Mouse (Mus musculus) midbrain, embryonic 14.5 days (tissue): ENCODE measurements at regions not wholly inside any gene's neighbourhood (a gene's known extent, or its start where the extent isn't known, plus 50 kb on each side); places are given as distances from the start of the nearest gene placed in this dataset.

Source experiments
- ATAC-seq: fragments of 200-750 bp; cut with Nextera tagmentation; 2 replicates; pipeline ENCODE4 v1.8.0; 2017; ENCODE audit warnings: moderate number of reproducible peaks, moderate library complexity; ENCODE audit not compliant: low FRiP score, low TSS enrichment
- DNase-seq: peaks from one replicate; pipeline ENCODE4 v3.0.0-alpha.2; 2015
- H3K27ac ChIP-seq: fragments of 300-500 bp; sonication (generic); replicated peaks from 2 replicates; pipeline ENCODE4 v1.5.1; 2014; ENCODE audit warnings: mild to moderate bottlenecking, low read depth, low read length, moderate library complexity
- H3K27me3 ChIP-seq: fragments of 300-500 bp; sonication (generic); 2 replicates; pipeline ENCODE4 v1.6.1; 2014; ENCODE audit warnings: low read length, control low read depth, mixed read lengths; ENCODE audit not compliant: control insufficient read depth, insufficient read depth
- H3K36me3 ChIP-seq: fragments of 300-500 bp; sonication (generic); 2 replicates; pipeline ENCODE4 v1.6.1; 2014; ENCODE audit warnings: low read length, control low read depth; ENCODE audit not compliant: control insufficient read depth, insufficient read depth
- H3K4me1 ChIP-seq: fragments of 300-500 bp; sonication (generic); 2 replicates; pipeline ENCODE4 v1.6.1; 2014; ENCODE audit warnings: mild to moderate bottlenecking, antibody characterized with exemption, low read length, control low read depth; ENCODE audit not compliant: control insufficient read depth, insufficient read depth
- H3K4me2 ChIP-seq: fragments of 300-500 bp; sonication (generic); 2 replicates; pipeline ENCODE4 v1.6.1; 2014; ENCODE audit warnings: mild to moderate bottlenecking, low read length, moderate library complexity
- H3K4me3 ChIP-seq: fragments of 300-500 bp; sonication (generic); replicated peaks from 2 replicates; pipeline ENCODE4 v1.5.1; 2014; ENCODE audit warnings: low read depth, low read length
- H3K9ac ChIP-seq: fragments of 300-500 bp; sonication (generic); replicated peaks from 2 replicates; pipeline ENCODE4 v1.6.1; 2014; ENCODE audit warnings: mild to moderate bottlenecking, low read length, moderate library complexity
- H3K9me3 ChIP-seq: fragments of 300-500 bp; sonication (generic); 2 replicates; pipeline ENCODE4 v1.6.1; 2016; ENCODE audit warnings: low read length, control low read depth, mixed read lengths; ENCODE audit not compliant: control insufficient read depth
- WGBS: fragments of 180-500 bp; shearing (Covaris S2); extraction: QIAGEN DNeasy Blood & Tissue Kit; methylation state at CpG from one replicate; pipeline ENCODE4 v1.1.7; 2014; 5-methylcytosine and 5-hydroxymethylcytosine counted together

DNA sequence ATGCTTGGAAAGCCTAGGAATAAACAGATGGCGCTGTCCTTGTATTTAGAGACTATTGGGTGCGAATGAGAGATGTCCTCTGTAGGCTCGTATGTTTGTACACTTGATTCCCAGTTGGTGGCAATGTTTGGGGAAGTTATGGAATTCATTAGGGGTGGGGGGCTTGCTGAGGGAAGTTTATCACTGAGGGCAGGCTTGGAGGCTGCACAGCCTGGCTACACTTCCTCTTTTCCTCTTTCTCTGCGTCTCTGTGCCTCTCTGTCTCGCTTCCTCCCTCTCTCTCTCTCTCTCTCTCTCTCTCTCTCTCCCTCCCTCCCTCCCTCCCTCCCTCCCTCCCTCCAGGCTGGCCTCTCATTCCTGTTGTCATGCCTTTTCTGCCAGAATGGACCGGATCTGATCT is 104.2 kb upstream of the Arid2 start:
- peaks cover 2% of the 10 kb centered on the region; the same call in 1 of the 2 replicates for H3K4me1 ChIP-seq
- ATAC-seq (no peak), DNase-seq (no peak)
- no peak overlapping the region for H3K9ac ChIP-seq
- H3K4me2 ChIP-seq = no peak overlapping the region
- no peaks in the 10 kb centered on the region for H3K36me3 ChIP-seq
- H3K9me3 ChIP-seq = no peaks in the 10 kb centered on the region
- no peaks in the 10 kb centered on the region for H3K27me3 ChIP-seq
- WGBS = 80% methylated on average over 6 of the region's 6 CpGs
- H3K4me3 ChIP-seq = no peak overlapping the region
- no peak overlapping the region for H3K27ac ChIP-seq

DNA sequence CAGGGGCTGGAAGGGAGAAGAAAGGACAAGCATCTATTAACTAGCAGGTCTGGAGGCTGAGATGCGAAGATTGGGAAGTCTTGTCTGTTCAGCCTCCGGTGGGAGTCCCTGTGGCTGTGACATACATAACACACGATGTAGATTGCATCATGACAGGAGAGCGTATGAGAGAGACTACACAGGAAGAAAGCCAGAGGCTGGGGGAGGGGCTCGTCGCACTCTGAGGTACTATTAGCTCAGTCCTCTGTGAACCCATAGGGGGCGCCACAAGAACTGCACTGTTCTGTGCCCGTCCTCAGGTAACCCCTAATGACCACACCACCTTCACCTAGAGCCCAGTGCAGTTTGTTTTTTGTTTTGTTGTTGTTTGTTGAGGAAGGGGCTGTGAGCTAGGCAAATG is 102.7 kb upstream of the Arid2 start:
- no peak overlapping the region for H3K4me3 ChIP-seq
- H3K9ac ChIP-seq = no peak overlapping the region
- 74% methylated on average over 8 of the region's 8 CpGs for WGBS
- H3K27ac ChIP-seq = no peak overlapping the region
- H3K27me3 ChIP-seq = no peaks in the 10 kb centered on the region
- no peak for DNase-seq
- no peak for ATAC-seq
- H3K4me1 ChIP-seq = no peaks in the 10 kb centered on the region
- no peaks in the 10 kb centered on the region for H3K36me3 ChIP-seq
- H3K4me2 ChIP-seq = no peak overlapping the region
- no peaks in the 10 kb centered on the region for H3K9me3 ChIP-seq

DNA sequence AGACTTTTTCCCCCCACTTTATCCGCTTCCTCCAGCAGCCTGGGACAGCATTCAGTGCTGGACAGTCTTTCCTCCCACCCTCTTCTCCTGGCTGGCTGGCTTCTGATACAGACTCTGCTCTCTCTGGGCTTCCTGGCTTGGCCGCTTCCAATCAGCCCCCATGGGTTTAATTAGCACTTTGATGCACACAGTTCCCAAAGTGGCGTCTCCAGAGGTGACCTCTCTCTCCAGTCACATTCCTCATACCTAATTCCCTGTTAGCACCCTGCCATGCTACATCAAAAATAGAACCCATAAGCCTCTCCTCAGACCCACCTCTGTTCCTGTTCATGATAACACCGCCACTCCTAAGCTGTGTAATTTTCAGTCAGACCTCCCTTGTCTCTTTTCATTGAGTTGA is 101.9 kb upstream of the Arid2 start:
- H3K9me3 ChIP-seq = no peaks in the 10 kb centered on the region
- H3K4me3 ChIP-seq = no peak overlapping the region
- H3K9ac ChIP-seq = no peak overlapping the region
- H3K4me1 ChIP-seq = no peaks in the 10 kb centered on the region
- no peak overlapping the region for H3K27ac ChIP-seq
- H3K27me3 ChIP-seq = no peaks in the 10 kb centered on the region
- 36% methylated on average over 4 of the region's 4 CpGs for WGBS
- no peak for ATAC-seq
- no peak for DNase-seq
- H3K36me3 ChIP-seq = no peaks in the 10 kb centered on the region
- H3K4me2 ChIP-seq = no peak overlapping the region

DNA sequence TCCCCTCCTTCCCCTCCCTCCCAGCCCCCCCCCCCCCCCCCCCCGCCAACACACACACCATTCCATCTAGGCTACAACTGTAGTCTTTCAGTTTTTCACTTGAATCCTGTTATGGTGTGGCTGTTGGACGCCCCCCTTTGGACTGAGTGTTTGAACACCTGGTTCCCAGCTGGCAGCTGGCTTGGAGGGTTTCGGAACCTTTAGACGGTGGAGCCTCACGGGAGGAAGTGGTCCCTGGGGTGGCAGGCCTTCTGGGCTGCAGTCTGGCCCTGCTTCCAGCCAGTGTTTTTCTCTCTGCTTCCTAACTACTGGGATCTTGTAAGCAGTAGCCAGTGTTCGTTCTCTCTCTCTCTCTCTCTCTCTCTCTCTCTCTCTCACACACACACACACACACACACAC is 101.4 kb upstream of the Arid2 start:
- DNase-seq (no peak), ATAC-seq (no peak)
- Histone ChIP-seq H3K9ac (no peak overlapping the region), H3K4me3 (no peak overlapping the region), H3K27ac (no peak overlapping the region), H3K4me1 (no peaks in the 10 kb centered on the region), H3K4me2 (no peak overlapping the region), H3K9me3 (no peaks in the 10 kb centered on the region), H3K36me3 (no peaks in the 10 kb centered on the region), H3K27me3 (no peaks in the 10 kb centered on the region)
- WGBS = 40% methylated on average over 5 of the region's 6 CpGs

DNA sequence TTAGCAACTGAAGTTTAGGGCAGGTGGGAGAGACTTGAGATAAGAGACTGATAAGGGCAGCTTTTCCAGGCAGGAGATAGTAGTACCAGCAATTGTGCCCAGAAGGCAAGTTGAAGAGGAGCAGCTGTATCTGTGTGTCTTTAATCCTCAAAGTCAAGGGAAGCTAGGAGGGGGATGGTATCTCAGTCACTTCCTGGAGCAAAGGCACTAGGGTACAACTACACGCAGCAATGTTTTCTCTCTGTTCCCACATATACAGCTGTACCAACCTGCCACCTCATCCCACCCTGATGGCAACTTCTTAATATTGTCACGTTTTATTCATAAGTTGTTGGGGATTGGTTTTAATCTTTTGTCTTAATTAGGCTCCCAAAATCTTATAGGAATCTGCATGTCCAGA is 97.8 kb upstream of the Arid2 start:
- no peaks in the 10 kb centered on the region for H3K36me3 ChIP-seq
- H3K4me1 ChIP-seq = no peaks in the 10 kb centered on the region
- H3K27ac ChIP-seq = no peak overlapping the region
- no peak overlapping the region for H3K4me2 ChIP-seq
- no peak for DNase-seq
- no peaks in the 10 kb centered on the region for H3K27me3 ChIP-seq
- H3K9me3 ChIP-seq = no peaks in the 10 kb centered on the region
- no peak for ATAC-seq
- 80% methylated on average over 2 of the region's 2 CpGs for WGBS
- no peak overlapping the region for H3K4me3 ChIP-seq
- no peak overlapping the region for H3K9ac ChIP-seq

DNA sequence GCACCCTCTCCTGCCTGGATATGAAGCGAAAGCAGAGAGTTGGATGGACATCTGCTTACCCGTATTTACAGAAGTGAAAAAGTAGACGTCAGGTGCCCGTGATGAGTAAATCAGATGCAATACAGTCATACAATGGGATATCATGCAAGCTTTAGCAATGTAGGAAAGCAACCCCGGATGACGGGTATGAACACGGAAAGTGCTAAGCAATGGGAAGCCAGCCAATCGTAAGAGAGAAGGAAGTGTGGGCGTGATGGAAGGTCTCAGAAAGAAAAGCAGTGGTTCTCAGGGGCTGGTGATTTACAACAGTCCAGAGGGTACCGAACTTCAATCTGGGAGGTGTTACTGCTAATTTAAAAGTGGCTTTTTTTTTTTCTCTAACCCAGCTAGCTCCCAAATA is 89.9 kb upstream of the Arid2 start:
- Histone ChIP-seq H3K27ac (no peak overlapping the region), H3K9me3 (no peaks in the 10 kb centered on the region), H3K4me3 (no peak overlapping the region), H3K27me3 (no peaks in the 10 kb centered on the region), H3K9ac (no peak overlapping the region), H3K4me2 (no peak overlapping the region), H3K4me1 (no peaks in the 10 kb centered on the region), H3K36me3 (no peaks in the 10 kb centered on the region)
- WGBS = 86% methylated on average over 10 of the region's 10 CpGs
- ATAC-seq (no peak), DNase-seq (no peak)

DNA sequence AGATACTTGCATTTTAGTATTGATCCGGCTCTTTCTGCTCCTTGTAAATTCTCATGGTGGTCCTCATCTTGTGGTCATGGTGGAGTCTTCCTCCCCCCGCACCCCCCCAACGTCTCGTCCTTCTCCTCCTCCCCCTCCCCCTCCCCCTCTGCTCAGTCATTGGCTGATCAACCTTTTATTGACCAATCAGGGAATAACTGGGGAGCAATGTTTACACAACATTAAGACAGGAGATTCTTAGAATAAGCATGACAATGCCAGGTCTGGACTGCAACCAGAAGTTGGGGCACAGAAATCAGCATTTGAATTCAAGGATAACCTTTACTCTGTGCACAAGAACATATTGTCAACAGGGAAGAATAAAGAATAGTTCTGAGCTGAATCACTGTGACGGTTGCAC is 89.4 kb upstream of the Arid2 start:
- Histone ChIP-seq H3K27me3 (no peaks in the 10 kb centered on the region), H3K36me3 (no peaks in the 10 kb centered on the region), H3K27ac (no peak overlapping the region), H3K4me2 (no peak overlapping the region), H3K4me1 (no peaks in the 10 kb centered on the region), H3K9ac (no peak overlapping the region), H3K9me3 (no peaks in the 10 kb centered on the region), H3K4me3 (no peak overlapping the region)
- WGBS = 48% methylated on average over 5 of the region's 5 CpGs
- DNase-seq (no peak), ATAC-seq (no peak)

DNA sequence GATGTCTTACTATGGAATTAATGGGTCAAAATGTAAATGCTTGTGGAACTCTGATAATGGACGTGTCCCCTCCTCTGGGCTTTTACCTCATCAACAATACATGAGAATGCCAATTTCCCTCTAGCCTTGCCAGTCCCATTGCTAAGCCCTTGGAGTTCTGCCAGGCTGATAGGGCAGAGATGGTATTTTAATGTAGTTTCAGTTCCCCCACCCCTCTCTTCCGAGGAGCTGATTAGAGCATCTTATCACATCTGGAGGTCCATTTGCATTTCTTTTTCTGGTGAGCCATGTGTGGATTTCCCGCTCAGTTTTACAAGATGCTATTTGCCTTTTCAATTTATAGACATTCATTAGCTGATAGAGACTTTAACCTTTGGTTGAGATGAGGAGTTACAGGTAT is 86.0 kb upstream of the Arid2 start:
- 41% methylated on average over 3 of the region's 3 CpGs for WGBS
- H3K4me1 ChIP-seq = no peaks in the 10 kb centered on the region
- no peaks in the 10 kb centered on the region for H3K9me3 ChIP-seq
- no peak overlapping the region for H3K4me3 ChIP-seq
- H3K4me2 ChIP-seq = no peak overlapping the region
- H3K36me3 ChIP-seq = no peaks in the 10 kb centered on the region
- DNase-seq (peak; percentile 62), ATAC-seq (no peak)
- H3K27me3 ChIP-seq = no peaks in the 10 kb centered on the region
- no peak overlapping the region for H3K9ac ChIP-seq
- no peak overlapping the region for H3K27ac ChIP-seq

DNA sequence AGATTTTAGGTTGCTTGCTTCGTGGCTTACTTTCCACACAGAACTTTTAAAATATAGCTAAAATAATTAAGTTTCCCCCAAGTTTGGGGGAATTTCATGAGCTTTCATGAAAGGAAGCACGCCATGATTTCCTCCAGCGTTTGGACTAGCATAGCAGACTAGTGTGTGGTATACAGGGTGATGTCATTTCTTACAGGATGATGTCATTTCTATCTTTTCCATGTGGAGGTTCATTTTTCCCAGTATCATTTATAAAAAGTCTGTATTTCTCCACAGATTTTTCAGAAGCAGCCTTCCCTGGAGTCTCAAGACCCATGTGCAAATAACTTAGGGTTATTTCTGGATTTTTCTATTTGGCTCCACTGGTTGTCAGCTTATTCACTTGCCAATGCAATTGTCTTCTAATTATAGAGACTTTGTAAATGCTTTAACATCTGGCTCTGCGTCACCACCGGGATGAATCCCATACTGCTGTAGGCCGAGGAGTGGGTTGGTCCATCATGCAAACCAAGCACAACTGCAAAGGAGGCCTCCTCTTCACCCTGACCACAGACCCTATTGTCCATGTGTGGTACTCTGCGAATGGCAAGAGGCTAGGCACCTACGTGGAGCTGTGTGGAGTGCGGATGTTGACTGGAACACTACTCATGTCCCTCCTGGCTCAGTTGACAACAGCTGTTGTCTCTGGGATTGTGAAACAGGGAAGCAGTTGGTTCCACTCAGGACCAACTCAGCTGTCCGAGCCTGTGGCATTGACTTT is 85.4 kb upstream of the Arid2 start:
- no peak overlapping the region for H3K9ac ChIP-seq
- DNase-seq (no peak), ATAC-seq (no peak)
- H3K4me2 ChIP-seq = no peak overlapping the region
- H3K9me3 ChIP-seq = no peaks in the 10 kb centered on the region
- 91% methylated on average over 10 of the region's 10 CpGs for WGBS
- no peak overlapping the region for H3K27ac ChIP-seq
- no peaks in the 10 kb centered on the region for H3K27me3 ChIP-seq
- no peaks in the 10 kb centered on the region for H3K36me3 ChIP-seq
- no peaks in the 10 kb centered on the region for H3K4me1 ChIP-seq
- H3K4me3 ChIP-seq = no peak overlapping the region
